Mouse (Mus musculus): Measurements from ENCODE around the gene Crybb1.

The Crybb1 gene

DNA sequence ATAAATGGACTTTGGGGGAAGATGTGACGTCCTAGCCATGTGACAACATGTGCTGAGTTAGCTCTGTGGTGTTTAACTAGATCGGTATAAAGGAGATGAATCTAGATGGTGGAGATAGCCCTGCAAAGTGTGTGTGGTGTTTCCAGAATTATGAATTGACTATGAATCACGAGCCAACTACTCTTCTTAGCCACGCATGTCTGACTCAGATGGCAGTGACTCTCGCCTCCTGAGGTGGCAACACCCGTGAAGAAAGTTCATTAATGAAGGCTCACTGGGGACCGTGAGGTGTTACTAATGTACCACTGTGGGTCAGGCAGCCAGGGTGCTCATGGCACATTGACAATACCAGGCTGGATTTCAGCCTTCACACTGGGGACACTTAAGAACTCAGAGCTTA lies 8.5 kb downstream of the Crybb1 start:
- intact Hi-C loops (cut with DNase I) = no loop called here

DNA sequence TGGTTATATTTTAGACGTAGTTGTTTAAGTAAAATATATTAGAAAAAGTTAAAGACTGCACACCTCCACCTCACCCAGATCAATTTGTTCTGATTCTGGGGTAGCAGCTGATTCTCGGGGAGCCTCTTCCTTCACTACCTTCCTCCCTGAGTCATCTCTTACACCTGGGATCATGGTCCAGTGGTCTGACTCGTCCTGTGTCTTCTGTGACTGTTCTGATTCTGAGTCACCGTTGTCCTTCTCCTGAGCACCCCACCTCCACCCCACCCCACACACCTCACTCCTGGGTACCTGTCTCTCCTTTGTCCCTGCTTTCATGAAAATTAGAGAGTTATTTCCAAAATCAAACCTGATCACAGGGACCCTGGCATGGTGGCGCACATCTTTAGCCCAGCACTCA lies 9.5 kb downstream of the Crybb1 start:
- intact Hi-C loops (cut with DNase I) = no loop called here

DNA sequence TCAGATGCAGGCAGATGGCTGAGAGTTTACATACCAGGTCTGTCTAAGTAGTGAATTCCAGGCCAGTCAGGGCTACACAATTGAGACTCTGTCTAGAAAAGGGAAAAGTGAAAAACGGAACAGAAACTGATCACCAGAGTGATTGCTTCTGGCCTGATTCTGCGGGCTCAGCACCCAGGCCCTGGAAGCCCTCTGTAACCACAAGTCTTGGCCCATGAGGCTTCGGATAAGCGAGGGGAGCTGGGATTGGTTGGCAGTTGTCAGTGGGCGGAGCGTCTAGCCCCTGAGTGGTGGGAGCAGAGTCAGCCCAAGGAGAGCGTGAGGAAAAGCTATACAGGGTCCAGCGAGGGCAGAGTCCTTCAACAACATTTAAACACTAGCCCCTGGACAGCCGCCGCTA lies 9.9 kb downstream of the Crybb1 start:
- intact Hi-C loops (cut with DNase I) = no loop called here

DNA sequence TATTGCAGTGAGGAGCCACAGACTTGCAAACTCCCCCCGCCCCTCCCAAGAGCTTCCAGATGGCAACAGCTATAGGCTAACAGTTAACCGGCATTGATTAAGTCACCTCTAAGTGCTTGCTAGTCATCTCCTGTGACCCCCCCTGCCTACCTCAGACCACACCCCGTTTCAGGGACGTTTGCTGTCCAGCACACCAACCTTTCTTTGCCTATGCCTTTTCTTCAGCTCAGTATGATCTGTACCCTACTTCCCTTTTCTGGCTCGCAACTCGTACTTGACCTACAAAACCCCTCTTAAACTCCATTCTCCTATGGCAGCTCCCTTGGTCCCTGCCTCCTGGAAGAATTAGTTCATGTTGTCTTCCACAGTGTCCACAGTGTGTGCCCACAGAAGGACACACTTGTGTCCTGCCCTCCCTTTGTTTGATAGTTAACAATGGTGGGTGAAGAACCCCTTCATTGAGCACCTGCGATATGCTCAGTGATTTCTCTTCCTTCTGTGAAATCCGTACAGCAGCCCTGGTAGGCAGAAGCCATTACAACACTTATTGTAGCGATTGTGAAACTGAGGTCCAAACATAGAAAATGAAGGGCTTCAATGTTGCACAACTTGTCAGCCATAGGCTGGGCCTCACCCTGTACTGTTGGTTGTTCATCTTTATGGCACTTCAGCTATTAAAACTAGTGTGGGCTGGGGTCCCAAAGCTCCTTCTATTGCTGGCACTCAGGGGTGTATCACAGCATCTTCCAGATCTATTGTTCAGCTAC lies 10.6 kb downstream of the Crybb1 start:
- intact Hi-C loops (cut with DNase I) = no loop called here

DNA sequence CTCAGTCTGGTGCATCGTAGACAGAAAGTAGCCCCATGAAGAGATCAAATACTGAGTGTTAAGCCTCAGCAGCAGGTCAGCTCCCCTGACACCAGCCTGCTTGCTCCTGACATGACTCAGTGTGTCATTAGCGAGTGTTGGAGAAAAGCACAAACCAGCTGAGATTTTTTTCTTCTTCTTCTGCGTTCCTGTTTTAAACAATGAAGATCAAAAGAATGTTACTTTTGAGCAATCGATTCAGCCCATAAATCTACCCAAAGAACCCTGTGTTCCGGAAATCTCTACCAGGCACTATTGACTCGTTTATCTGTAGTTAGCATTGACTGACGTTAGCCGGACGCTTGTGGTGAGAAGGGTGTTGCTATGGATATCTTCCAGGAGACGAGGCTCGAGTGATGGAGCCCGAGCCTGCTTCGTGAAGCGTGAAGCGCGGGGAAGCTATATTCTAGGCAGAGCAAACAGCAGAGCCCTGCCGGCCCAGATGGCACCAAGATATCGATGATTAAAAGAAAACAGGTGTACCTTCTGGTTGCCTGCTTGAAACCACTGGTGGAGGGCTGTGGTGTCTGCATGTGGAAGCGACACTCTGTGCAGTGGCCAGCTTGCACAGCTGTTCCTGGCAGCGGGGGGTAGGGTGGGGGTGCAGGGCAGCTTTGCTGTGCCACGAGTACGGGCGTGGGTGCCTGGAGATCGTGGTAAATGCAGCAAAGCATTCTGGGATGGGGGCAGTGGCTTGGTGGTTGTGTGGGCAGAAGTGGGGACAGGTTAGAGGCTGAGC lies 15.3 kb downstream of the Crybb1 start:
- intact Hi-C loops (cut with DNase I) = no loop called here

DNA sequence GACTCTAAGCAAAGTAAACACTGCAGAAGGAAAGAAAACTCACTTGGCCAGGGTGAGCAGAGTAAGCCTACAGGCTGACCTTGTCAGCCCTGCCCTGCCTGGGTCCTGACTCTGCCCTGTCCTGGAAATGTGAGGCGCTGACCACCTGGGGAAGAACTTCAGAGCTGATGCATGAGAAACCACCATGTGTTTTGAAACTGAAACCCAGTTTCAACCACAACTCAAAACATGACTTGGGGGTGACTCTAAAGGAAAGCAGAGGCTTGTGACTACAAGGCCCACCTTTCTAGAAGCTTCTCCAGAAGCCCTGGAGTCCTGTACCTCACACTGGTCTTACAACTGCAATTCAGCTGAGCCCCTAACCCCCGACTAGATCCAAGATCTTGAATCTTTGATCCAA lies 17.3 kb downstream of the Crybb1 start:
- intact Hi-C loops (cut with DNase I) = no loop called here

DNA sequence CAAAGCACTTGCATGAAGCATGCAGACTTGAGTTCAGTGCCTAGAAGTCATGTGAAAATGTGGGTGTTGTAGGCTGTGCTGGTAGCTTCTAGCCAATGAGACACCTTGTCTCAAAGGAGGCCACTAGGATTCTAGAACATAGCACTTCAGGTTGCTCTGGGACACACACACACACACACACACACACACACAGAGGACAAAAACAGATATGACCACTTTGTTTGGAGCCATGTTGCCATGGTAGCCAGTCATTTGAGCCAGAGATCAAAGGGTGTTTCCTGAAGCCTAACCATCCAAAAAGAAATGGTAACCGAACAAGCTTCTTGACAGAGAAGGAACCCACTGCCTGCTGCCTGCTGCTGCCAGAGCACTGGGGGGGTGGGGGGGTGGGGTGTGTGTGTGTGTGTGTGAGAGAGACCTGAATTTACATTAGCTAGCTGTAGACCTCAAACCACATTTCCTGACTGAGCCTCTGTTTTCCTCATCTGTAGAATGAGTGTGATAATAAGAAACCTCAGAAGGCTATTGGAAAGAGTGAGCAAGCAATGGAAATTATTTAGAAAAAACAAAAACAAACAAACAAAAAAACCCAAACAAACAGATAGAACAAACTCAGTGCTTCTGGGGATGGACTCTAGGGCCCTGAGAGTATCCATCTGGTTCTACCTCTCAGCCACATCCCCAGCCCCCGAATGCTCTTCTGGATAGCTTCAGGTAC lies 18.3 kb downstream of the Crybb1 start:
- intact Hi-C loops (cut with DNase I) = no loop called here

DNA sequence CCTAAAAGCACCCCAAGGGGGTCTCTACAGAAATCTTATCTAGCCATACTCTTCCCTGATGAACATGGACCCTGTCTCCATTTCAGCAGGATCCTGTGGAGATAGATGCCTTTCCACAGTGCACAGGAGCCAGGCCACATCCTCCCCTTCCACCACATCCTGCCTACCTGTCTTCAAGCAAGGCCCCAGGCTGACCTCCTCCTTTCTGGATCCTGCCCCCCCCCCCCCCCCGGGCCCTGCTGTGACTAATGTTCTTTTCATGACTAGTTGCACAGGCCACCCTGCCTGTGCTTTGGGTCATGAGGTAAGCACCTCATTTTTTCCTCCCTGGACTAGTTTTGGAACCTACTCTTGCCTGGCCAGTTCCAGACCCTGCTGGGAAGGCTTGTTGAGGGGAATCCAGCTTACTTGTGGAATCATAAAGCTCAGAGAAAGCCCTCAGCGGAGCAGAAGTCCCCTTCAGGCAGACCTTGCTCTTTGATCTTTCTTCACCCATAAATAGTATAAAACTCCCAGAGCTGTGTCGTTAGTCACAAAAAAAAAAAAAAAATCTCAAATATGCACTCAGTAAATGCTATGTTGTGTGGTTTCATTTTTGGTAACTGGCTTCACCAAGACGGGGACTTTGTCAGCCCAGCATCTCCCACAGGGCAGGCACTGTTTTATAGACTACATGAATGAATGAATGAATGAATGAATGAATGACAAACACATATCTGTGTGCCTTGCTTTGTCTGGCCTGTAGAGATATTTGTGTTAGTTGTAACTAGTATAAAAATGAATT lies 19.6 kb downstream of the Crybb1 start:
- intact Hi-C loops (cut with DNase I) = loop anchor here (5.0 kb wide), 1 partner anchor 33 kb away; no protein-coding TSS in a partner anchor

DNA sequence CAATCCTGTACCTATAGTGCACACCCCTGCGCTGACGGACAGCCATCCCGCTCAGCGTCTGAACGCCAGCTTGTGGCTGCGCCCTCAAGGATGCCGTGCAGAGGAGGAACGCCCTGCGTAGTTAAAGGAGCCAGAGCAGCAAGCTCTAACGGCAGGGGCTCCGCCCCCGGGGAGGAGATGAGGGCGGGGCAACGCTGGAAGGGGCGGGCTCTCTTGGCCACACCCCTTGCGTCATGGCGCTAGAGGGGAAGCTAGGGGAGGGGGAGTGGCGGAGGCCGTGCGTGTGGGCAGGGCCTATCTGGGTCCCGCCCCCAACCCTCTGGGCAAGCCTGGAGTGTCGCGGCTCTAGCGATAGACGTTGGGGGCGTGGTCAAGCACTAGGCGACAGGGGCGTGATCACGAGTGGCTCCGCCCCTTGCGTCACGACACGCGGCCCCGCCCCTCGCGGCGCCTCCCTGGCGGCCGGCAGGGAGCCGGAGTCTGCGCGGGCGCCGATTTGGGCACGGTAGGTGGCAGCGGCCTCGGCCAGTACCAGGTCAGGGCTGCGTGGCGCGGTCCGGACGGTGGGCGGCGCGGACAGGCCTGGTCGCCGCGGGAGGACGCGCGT lies 20.8 kb downstream of the Crybb1 start, which contains the start of gene Tpst2:
Gene Tpst2 (plus strand): TSS at position 425 of the 607 bp plus-strand sequence.
- intact Hi-C loops (cut with DNase I) = loop anchor here (2.0 to 5.0 kb wide), 2 partner anchors 34 to 48 kb away; no protein-coding TSS in a partner anchor

DNA sequence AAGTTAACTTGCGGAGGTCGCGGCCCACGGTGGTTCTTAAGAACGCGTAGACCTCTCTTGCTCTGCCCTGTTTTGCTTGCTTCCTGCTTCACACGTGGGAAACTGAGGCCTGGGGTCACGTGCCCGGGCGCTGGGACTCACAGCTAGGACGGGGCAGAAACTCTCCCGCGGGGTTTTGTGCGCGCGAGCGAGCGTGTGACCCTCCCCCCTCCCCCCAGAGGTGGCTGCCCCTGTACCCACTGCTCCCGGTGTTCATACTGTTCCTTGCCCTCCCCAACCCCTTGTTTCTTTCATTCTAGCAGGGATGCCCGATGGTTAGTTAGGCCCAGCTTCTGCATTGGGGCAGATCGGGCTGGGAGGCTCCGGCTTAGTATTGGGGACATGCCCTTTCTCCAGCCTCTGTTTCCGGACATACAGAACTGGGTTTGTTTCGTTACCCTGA lies 21.3 kb downstream of the Crybb1 start:
- intact Hi-C loops (cut with DNase I) = loop anchor here (2.0 to 5.0 kb wide), 2 partner anchors 35 to 48 kb away; no protein-coding TSS in a partner anchor

DNA sequence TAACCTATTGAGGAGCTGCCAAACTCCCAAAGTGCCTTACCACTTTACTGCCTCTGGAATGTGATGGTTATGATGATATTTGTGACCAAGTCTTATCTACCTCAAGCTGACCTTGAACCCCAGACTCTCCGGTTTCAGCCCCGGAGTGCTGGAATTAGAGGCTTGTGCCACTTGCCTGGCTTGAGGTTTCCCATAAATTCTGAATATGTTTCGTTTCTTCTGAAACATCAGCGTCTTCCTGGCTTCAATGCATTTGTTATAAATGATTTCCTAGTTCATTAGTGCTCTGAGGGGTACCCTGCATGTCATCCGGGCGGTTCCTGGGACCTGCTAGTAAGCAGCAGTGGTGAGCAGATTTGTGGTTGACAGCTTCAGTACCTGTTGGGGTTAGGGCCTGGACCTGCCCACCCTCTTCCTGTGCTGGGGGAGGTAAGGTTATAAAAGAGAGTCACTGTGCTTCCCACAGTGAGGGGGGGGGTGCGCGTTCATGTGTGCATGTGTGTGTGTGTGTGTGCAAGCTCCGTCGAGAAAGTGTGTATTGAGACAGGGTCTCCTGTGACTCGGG lies 22.4 kb downstream of the Crybb1 start:
- intact Hi-C loops (cut with DNase I) = loop anchor here (2.0 to 5.0 kb wide), 2 partner anchors 36 to 47 kb away; no protein-coding TSS in a partner anchor

DNA sequence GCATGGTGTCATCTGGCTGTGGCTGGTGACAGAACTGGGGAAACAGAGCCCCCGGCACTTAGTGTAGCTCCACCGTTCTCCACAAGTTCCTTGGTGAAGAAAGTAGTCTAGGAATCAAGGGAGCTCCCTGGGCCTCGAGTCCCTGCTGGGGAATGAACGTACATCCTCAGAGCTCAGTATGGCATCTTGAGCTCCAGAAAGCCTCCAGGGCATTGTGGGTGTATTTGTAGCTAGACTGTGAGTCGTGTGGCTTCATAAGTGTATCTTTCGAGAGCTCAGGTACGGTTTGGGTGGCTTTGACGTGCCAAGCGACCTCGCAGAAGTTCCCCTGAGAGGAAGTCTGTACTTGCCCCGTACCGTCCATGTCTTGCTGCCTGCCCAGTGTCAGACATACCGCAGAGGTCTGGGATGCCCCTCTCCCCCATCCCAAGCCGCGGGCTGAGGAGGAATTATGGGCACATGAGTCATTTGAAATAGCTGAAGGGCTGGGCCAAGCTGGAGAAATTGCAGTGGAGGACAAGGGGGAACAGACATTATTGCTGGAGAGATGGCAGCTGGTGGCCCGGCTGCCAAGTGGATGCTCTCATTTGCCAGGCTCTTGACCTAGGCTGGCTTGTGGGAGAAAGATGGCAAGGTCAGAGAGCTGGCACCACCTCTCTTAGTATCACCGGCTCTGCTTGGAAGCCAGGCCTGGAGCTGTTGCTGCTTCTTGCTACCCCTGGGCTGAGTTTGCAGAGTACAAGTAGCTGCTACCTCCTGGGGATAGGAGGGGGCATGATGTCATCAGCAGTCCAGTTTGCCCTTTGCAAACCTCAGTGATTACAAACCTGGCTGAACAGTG lies 23.8 kb downstream of the Crybb1 start:
- intact Hi-C loops (cut with DNase I) = loop anchor here (5.0 kb wide), 1 partner anchor 37 kb away; no protein-coding TSS in a partner anchor

DNA sequence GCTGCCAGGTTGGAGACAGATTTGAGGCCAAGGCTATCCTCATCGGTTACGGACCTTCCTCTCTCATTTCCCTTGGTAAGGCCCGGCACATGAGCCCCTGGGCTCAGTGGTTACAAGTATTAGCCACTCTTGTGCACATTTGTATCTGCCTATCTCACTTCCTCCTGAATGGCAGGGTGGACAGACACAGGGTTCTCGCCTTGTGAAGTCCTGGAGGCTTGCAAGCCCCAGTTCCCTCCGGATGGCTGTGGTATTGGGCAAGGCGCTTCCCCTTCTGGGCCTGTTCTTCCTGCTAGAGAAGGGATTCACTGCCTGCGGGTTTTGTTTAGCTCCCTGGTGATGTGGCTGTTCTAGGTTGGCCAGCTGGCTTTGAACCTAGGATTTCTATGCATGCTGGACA lies 24.5 kb downstream of the Crybb1 start:
- intact Hi-C loops (cut with DNase I) = no loop called here

DNA sequence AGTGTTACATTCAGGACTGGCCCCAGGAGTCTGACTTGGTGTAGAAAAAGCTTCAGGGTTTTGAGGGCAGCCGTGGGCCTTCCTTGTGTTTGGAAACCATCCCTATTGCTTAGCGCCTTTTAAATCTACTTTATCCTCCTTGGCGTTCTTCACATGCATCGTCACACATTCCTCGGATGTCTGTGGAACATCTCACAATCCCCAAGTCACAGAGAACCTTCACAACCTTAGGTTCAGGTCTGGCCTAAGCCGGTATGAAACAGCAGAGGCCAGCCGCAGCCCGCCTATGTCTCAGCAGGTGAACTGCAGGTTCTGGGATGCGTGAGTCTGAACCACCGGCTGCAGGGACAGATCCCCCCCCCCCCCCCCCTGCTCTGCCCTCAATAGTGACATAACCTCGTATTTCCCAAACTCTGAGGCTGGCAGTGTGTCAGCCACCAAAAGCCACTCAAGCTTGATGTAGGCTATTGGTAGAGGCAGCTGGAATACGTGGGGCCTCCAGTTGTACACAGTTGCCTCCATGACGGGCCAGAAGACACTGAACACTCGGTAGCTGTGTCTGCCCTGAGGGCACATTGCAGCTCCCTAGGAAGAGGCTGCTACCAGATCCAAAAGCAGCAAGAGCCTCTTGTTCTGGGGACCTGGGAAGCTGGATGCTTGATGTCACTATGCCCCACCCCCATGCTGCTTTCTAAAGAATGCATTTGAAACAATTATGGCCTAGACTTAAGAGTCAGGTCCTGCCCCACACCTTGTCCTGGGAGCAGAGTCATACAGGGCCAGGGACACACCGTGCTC lies 25.4 kb downstream of the Crybb1 start:
- intact Hi-C loops (cut with DNase I) = no loop called here

DNA sequence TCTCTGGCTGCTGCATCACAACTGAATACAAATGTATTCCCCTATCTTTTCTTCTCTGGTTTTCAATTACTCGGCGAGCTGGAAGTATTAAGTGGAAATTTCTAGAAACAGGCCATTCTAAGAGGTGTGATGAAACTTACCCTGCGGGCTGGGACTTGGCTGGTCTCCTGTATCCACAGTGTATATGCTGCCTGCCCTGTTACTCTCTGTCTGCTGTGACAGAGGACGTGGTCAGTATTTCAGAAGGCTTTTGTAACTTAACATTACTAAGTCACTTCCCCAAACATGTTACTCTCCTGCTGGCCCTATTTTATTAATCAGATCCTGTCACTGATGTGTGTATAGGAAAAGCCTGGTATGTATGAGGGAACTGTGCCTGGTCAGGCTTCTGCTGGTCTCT lies 26.1 kb downstream of the Crybb1 start:
- intact Hi-C loops (cut with DNase I) = no loop called here

DNA sequence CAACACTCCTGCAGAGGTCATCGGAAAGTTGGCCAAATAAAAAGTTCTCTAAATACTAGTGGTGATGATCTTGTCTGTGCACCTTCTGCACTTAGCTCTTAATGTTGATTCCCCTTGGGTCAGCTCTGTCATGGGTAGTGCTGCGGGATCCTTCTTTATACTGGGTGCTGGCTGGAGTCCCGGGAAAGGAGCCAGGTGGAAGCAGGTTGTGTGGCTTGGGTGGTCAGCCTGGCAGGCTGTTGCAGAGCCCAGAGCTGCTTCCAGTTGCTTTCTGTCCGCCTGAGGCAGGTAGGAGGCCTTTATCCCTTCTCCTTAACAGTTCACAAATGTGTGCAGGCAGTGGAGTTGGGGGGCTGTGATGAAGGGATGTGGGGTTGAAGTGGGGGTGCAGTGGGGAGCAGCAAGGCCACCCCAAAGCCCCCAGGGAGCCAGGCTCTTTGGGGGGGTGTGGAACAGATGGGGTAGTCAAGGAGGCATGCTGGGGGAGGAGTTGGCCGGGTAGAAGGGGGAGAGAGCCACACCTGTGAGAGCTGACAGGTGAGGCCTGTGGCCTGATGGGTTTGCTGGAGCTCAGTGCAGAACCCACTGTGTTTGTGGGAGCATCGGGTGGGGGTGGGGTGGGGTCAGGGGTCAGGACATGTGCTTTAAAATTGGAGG lies 26.6 kb downstream of the Crybb1 start:
- intact Hi-C loops (cut with DNase I) = no loop called here

DNA sequence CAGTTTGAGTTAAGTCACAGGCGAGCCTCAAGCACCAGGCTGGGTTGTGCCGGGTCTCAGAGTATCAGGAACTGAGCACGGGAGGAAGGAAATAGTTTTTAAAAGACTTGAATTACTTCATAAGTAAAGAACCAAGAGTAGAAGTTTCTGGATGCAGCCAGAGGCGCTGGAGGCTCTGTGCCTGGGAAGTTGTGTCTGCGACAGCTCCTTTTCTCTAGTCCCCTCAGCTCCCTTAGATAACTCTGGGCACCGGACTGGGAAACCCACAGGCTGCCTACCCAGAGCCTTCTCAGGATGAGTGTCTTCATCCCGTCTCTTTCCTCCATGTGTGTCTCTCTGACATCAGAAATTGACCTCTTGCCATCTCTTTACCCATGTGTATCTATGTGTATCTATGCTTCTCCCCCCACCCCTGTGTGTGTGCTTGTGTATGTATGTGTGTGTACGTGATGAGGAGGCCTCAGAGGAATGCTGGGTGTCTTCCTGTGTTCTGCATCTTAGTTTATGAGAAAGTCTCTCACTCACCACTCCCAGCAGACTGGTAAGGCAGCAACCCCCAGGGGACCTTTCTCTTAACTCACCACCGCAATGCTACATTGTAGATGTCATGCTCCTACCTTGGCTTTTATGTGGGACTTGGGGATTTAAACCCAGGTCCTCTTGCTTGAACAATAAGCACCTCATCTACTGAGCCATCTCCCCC lies 27.3 kb downstream of the Crybb1 start:
- intact Hi-C loops (cut with DNase I) = no loop called here
